Mouse (Mus musculus) erythroid progenitor cell, adult 5-6 weeks (primary cell): ENCODE data around the gene E2f8. TPM values are rescaled to one million over a fixed set of nuclear protein-coding genes. Genes with fewer than 3 reads are reported as not detected.

ENCODE experiments used
- ATAC-seq: replicated peaks from 2 replicates; pipeline ENCODE4 v1.8.0; 2016; ENCODE audit warnings: moderate number of reproducible peaks, mild to moderate bottlenecking, moderate TSS enrichment, inconsistent platforms; ENCODE audit not compliant: poor library complexity, low FRiP score, severe bottlenecking
- total RNA-seq, 2 experiments: library from RNA; stranded (forward) in 1 of 2; stranded (reverse) in 1 of 2; fragments of 150-400 nt in 1 of 2; fragments of 186-747, 209-891 nt in 1 of 2; gene quantifications; 2 replicates each; pipeline versions ENCODE4 v1.2.3 to v1.2.4; 2015 to 2017; ENCODE audit warnings: low replicate concordance in 2 of 2

E2f8 gene
- total RNA-seq, 2 experiments from 2014 or later, result 278 to 438 TPM

DNA sequence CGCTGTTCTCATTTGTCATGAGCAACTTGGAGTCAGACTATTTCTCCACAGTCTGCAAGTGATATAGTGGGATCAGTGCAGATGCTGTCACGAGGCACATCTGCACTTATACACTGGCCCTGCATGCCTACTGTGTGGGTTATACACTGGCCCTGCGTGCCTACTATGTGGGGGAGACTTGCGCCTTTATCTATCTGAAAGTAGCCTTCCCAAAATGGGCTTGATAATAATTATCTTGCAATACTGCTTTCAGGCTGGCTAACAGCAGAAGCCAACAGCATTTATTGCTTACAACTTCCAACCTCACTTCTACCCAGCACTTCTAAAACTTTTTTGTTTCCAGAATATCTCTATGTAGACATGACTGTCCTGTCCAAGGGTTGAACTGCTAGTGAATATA is 19.6 kb downstream of the E2f8 start:
- ATAC-seq, result no peak

DNA sequence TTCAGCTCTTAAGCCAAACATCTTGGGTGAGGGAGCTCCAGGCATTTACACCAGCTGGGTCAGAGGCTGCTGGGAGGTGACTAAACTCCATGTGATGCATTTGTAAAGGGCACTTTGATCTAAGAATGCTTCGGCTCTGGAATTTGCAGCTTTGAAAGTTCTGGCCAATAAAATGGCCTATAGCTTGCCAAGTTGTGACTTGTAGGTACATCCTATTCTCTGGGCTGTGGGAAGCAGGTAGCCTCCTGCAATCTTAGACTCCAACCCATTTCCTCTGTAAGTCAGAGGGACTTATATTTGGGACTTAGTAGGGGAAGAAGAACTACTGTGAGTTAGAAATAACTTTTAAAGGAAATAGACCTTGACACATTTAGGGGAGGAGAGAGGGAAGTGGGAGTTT is 20.4 kb downstream of the E2f8 start:
- ATAC-seq, result no peak

DNA sequence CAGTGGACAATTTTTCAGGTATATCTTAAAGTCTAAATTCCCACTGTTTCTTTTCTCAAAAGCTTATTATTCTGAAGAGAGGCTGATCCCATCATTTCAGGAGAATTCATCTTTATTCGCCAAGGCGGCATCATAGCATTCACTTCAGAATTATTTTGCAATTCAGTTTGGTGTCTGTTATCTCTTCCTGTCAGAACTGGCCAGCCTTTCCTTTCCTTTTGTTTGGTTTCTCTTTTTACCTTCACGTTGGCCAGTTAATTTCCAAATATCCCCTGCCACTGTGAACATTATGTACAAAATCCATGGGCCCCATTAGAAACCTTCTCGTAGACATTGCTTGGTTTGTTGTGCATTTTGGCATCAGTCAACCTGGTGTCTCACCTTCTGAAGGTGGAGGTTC is 22.0 kb downstream of the E2f8 start:
- ATAC-seq, result no peak

DNA sequence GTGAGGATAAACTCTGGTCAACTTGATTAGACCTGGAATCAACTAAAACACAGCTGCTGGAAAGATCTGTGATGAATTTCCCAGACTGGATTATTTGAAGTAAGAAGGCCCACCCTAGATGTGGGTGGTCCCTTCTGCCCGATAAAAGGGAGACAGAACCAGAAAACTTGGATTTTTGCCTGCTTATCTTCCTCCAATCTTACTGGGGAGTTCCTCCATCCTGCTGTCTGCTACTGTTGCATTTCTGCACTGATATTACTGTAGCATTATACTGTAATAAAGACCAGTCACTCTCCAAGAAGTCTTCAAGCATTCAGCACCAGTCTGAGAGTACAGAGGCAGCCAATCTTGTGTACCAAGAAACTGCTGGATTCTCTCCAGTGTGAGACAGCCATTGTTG is 23.1 kb downstream of the E2f8 start:
- no peak for ATAC-seq

DNA sequence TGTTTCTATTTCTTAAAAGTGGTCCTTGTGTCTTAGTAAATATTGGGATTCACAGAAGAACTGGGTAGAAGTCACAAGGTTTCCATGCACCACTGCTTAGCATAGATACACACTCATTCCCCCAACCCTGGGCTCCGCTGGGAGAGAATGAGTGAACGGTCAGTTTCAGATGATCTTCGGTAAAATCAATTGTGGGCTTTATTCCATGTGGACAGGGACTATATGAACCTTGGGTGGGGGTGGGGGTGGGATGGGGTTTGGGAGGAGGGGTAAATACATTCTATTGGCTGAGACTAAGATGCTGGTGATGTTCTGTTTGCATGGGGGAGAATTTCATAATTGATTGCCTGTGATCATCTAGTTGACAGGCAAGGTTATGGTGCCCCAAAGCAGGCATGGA is 25.9 kb downstream of the E2f8 start:
- no peak for ATAC-seq

DNA sequence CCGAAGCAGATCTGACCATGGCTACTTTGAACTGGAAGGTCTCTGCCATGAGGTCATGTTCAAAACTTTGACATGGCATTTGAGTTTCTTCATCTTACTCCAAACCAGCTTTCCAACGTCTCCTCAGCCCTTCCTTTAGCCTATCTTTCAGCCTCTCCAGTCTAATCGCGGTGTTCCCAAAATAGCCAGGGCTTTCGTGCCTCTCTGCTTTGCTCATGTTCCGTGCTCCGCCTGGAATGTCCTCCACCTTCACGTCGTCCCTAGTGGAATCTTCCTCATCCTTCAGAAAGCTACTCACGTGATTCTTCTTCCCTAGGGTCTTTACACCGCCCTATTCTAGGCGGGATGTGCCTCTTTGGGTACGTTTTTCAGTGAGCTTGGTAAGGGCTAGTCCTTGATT is 27.9 kb downstream of the E2f8 start:
- no peak for ATAC-seq

DNA sequence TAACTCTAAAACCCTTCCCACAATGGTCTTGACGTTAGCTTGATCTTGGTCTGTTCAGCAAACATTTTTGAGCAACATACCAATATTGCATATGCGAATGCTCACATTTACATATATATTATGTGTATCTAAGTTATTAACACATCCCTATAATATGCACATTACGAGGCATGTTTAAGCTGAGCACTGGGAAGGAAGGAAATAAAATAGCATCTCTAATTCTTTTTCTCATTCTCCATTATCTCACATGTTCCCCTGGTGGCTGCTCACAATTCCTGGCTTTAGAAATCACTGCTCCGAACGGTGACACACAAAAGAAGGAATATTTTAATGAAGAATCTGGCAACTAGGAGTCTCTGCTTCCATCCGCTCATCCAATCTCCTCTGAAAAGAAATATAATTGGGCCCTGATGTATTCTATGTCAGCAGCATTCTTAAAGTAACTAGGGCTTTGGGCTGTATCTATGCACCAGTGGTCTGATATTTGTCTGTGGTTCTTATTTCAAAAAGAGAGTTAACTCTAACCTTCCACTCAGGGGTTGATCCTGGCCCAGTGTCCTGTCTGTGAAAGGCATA is 29.8 kb downstream of the E2f8 start:
- ATAC-seq, result no peak

DNA sequence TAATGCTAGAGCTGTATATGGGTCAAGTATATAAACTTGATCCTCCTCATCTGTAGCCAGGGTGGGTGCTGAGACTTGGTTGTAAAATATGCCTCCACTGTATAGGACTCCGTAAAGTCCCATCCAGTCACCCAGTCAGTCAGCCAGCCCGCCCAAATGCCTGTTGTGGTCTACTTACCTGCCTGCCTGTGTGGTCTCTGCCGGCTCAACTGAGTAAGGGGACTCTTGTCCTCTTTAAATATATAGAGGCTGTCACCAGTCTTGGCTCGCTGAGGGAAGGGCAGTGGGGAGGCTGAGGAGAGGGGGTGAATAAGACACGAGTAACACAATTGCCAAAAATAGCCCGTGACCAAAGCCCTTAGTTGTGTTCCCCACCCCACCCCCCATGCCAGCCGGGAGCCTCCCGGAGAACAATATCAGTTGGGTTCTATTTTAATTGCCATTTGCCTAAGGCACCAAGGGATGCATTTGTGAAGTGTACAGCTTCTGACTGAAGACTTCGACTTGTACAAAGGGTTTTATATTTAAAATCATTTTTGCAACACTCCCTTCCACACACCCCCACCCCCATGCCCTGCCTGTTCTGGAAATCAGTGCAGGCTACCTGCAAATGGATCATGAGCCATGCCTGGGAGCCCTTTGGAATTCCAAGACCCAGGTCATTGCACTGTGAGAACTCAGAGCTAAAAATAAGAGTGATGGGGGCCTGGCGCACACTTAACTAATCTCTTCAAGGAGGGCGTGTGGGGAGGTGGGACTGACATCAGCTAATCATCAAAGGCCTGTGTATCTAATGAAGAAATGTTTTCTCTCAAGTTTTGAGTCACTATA is 33.4 kb downstream of the E2f8 start, which contains the start of gene Csrp3:
Csrp3 (minus strand) TSS at position 214 of the 831 bp plus-strand sequence.
- no peak; the same call in 1 of the 2 replicates for ATAC-seq

DNA sequence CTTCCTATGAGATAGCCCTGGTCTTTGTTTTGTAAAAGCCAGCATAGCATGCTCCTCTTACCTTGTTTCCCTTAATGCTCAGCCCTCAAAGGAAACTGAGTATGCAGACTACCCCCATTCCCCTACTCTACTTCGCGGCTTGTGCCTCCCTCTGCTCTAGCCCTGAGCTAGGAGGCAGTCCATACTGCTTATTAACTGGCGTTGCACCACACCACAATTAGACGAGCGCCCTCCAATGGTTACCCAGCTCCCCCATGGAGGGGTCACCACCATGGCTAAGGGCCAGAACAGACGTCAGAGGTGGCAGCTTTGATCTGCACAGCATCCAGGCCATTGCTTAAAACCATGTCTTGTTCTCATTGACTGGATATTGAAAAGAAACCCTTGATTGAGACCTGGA is 34.6 kb downstream of the E2f8 start:
- no peak for ATAC-seq

DNA sequence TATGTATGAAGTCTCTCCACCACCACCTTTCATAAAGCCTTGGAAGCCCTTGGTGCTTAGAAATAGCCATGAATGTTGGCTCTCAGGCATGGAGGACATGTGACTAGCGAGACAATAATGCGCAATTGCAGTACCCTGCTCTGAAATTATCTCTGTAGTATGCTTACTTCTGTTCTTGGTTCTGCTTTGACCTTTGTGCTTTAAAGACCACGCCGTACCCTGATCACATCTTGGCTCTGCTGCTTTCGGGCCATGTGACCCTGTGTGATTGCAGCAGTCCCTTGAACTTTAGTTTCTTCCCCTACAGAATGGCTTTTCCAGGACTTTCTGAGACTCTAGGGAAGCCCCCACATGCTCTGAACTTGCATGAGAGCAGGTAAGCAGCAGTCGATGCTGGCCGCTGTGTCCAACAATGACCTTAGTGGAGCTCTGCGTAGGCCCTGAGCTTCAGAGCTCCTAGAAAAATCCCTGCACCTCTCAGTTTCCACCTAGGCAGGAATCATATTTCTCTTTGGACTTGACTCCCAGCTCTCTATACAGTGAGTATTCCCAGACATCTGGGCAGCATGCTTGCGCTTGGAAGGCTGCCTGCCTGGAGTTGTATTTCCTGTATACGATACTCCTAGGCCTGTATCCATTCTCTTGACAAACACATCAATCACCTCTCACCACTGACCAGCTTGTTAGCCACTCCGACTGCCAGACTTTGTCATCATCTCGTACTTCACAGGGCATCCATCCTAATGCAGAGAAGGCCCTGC is 36.0 kb downstream of the E2f8 start:
- ATAC-seq, result no peak

DNA sequence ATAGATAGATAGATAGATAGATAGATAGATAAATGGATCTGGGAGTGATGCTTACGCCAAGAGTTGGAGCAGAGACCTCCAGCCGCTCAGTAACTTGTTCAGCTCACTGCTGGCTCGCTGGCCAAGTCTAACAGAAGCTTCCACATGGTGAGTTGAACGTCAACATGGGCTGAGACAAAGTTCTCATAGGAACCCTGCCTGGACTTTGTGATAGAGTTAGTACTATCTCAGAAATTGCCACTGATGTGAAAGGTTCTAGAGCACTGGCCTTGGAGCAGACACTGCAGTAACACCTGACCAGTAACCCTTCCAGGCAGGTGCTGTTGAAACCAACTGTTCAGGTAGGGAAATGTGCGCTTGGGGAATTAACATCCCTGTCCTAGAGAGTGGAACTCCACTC is 37.9 kb downstream of the E2f8 start:
- ATAC-seq, result no peak

DNA sequence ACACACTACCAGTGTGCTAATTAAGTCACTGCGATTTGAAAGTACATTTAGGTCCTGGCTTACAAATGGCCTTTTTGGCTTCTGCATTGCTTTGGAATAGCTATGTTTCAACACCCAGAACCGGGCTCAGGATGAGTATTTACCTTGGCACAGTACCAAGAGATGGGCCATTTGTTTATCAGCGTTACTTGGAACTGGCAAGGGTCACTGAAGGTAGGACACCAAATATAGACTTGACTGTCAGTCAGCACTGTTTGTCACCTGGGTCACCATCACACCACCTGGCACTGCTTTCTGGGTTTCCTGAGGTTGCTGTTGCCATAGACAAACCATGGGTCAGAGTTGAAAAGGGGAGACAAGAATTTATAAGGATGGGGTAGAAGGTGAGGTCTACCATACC is 39.0 kb downstream of the E2f8 start:
- no peak for ATAC-seq

DNA sequence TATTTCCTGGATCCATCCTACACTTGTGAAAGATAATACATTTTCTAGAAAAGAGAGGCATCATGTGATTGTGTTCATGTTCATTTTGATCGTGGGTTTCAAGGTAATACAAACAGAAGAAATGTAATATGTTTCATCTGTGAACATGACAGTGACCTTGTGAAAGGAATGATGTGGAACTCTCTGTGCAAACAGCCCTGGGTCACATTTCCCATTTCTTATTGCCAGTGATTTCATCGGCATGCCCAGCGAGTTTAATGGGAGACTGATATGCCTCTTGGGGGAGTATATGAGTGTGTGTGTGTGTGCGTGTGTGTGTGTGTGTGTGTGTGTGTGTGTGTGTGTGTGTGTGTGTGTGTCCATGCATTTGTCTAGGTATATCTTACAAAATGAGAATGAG is 39.9 kb downstream of the E2f8 start:
- no peak for ATAC-seq

DNA sequence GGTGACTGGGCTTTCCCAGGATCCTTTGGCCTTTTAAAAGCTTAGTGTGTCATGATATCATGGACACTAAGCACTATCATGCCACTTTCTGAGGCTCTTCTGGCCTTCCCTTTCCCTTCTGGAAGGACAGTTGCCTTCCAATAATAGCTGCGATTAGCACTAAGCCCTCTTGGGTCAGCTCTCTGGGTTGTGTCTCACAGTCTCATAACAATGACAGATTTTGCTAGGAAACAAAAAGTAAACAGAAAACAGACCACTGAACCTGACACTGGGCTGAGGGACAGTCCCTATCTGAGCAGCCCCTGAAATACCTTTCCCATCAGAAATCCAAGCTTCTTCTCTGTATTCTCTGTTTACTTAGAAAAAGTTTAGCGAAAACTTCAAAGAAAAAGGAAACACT is 40.9 kb downstream of the E2f8 start:
- no peak for ATAC-seq

DNA sequence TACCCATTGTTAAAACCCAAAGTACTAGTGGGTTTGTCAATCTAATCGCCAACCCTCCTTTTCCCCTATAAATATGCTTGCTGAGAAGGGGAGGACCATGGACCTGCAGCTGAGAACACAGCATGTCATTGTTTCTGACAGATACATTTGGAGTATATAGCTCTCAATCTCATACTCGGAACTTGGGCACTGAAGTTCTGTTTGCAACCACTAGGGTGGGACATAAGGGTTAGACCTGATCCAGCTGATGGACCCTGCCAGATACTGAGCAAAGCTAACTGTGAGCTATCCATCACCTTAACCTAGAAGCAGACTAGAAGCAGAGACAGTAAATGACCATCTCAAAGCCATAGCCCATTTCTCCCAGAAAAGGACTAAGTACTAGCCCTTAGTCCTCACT is 43.0 kb downstream of the E2f8 start:
- no peak for ATAC-seq

DNA sequence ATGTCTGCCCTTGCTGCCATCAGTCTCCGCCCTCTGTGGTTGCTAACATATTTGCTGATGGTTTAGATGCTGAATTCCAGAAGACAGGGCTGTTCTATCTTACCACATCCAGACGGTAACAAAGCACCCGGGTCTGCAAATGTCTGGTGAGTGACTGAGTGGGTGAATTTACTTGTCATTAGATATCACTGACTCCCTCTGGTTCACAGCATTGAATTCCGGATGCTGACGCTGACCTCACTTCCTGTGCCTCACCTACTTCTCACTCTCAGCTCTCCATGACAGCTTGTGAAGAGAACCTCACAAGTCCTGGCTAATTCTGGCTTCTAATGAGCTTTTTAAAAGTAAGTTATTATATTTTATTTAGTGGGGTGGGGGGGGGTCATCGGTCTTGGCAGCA is 44.4 kb downstream of the E2f8 start:
- ATAC-seq, result no peak

DNA sequence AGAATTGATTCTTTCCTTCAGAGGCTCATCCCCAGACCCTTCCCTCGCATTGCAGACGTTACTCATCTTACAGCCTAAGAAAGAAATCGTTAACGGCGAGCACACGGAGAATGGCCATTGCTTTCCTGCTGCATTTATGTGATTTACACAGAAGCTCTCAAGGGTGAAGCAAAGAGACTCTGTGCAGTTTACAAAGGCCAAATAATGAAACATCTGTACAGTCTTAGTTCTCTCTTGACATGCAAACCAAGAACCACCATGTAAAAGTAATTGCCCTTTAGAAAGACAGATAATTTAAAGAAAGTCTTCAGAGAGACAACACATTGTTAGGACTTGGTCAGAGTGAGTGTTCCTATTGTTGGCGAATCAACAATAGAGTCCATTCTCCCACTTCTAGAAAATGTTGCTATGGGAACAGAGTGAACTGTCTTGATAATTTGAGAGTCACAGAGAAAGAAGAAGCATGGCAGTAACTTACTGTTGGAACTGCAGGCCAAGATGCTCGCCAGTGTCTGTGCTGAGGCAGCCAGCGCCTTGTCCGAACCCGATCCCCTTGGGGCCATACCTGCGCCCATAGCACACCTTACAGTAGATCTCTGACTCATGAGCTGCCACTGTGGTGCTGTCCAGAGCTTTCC is 46.3 kb downstream of the E2f8 start:
- no peak for ATAC-seq

DNA sequence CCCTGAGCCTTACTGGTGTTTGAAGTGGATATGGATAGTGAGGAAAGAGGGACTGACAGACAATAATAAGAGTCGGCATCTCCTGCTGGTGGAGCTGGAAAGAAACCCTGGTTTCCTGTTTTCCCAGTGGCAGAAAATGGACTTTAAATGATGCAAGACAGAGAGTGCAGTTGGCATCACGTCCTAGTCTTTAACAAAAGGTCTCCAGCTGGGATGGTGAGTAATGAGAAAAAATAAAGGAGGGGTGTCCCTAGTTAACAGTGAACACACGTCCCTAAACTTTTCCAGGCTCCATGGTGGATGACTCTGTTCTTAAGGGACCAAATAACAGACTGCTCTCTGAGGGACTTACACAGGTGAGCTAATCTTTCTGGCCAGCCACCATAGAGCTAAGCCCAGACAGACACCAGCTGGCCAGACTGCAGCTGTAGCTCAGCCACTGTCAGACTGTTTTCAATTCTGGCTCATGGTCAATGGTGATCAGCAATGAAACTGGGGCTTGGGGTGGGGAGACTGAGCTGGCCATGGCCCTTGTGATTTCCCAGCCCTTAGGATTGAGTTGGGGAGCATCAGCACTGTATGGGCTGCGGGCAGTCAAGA is 46.9 kb downstream of the E2f8 start:
- ATAC-seq, result no peak

DNA sequence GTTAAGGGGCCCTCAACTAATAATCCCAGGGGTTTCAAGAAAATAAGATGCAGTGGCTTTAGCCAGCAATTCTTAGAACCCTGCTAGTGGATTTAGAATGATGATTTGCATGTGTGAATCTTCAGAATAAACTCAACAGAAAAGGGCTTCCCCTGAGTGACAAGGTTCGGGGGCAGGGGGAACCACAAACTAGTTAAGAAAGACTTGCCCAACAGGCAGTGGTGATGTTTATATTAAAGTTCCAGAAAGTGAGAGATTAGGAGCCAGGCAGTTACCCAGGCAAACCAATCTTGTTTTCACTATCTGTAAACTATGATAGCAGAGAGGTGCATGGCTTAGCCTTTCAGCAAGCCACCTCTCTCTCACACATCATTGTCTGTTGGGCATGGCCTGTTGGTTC is 48.7 kb downstream of the E2f8 start:
- ATAC-seq, result no peak

DNA sequence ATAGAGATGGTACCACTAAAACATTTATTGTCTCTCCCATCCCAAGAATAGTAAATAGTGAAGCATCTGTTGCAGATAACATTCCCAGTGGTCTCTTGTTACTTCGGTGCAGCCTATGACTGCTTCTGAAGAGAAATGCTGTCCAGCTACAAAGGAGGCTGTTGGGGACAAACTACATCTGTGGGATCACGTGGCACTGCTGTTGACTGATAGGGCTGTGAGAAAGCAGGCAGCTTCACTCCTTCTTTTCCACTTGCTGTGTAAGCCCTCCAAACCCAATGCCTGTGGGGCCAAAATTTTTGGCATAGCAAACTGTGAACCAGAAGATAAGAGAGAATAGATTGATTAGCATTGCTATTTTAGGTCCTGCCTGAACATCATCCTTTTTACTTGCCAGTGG is 51.0 kb downstream of the E2f8 start:
- ATAC-seq, result no peak
